8 mouse cellular contexts compared by ENCODE assay signal in genomic region chr6:71543686-71544499, GRCm38 (mm10). TPM values are rescaled to one million over a fixed set of nuclear protein-coding genes. Genes with fewer than 3 reads are reported as not detected.
DNase-seq lines count a peak whose midpoint lies in the region; ATAC-seq and TF ChIP-seq lines count a peak whose summit lies in the region.

Gene Chmp3, plus strand, starts transcription at chr6:71543797.

- no peaks in the 10 kb centered on the region for H3K9me3 ChIP-seq in heart, embryonic 11.5 days (replicated peaks; ENCODE audit: control insufficient read depth, low read length)
- no peaks in the 10 kb centered on the region for H3K9me3 ChIP-seq in kidney, embryonic 16.5 days (ENCODE audit: low read length)

- TF ChIP-seq POLR2A in liver, adult 2 months (IDR thresholded peaks at IDR 0.05; ENCODE audit: extremely low read depth, insufficient read depth, low read length) = peak; percentile 42; the same call in 1 of the 2 replicates
- peak; percentile 61 for TF ChIP-seq POLR2A in myocyte (IDR thresholded peaks at IDR 0.05; ENCODE audit: insufficient read length, low read depth)

- peak within 1 kb of the TSS; percentile 100 for H3K27ac ChIP-seq in heart, embryonic 11.5 days (ENCODE audit: low read depth, low read length)
- peak within 1 kb of the TSS; percentile 100 for H3K27ac ChIP-seq in kidney, embryonic 16.5 days (ENCODE audit: low read length)
- peak within 1 kb of the TSS; percentile 97 for H3K27ac ChIP-seq in liver, adult 2 months (replicated peaks; ENCODE audit: insufficient read depth, low read depth, low read length)

- no peaks in the 10 kb centered on the region for H3K36me3 ChIP-seq in heart, embryonic 11.5 days (ENCODE audit: control insufficient read depth, insufficient read depth, low read length)
- 0 out of 2 replicates have a peak, but pooled peaks cover 4% of the 10 kb centered on the region for H3K36me3 ChIP-seq in kidney, embryonic 16.5 days (ENCODE audit: insufficient read depth, low read length)
- 0 out of 2 replicates have a peak, but pooled peaks cover 2% of the 10 kb centered on the region for H3K36me3 ChIP-seq in liver, adult 2 months (ENCODE audit: control insufficient read depth, insufficient read depth, low read length)
- H3K36me3 ChIP-seq in myocyte (ENCODE audit: control insufficient read depth, insufficient read depth) = no peaks in the 10 kb centered on the region
- no peaks in the 10 kb centered on the region for H3K36me3 ChIP-seq in splenic B cell, adult 2 months (ENCODE audit: control insufficient read depth, insufficient read depth, low read length, poor library complexity, severe bottlenecking)

- H3K27me3 ChIP-seq in heart, embryonic 11.5 days (ENCODE audit: control insufficient read depth, insufficient read depth, low read length) = no peaks in the 10 kb centered on the region
- no peaks in the 10 kb centered on the region for H3K27me3 ChIP-seq in kidney, embryonic 16.5 days (ENCODE audit: insufficient read depth, low read length)
- H3K27me3 ChIP-seq in liver, adult 2 months (ENCODE audit: control insufficient read depth, insufficient read depth, low read length) = no peaks in the 10 kb centered on the region
- no peaks in the 10 kb centered on the region for H3K27me3 ChIP-seq in myocyte (ENCODE audit: control insufficient read depth, insufficient read depth, insufficient read length)
- no peaks in the 10 kb centered on the region for H3K27me3 ChIP-seq in splenic B cell, adult 2 months (ENCODE audit: control insufficient read depth, insufficient read depth, low read length, poor library complexity, severe bottlenecking)

- H3K79me2 ChIP-seq in liver, adult 2 months (ENCODE audit: control insufficient read depth, insufficient read depth, low read length) = peaks cover 11% of the 10 kb centered on the region; the same call in 1 of the 2 replicates
- H3K79me2 ChIP-seq in myocyte (ENCODE audit: control insufficient read depth, insufficient read depth) = peaks cover 35% of the 10 kb centered on the region

- peaks cover 3% of the 10 kb centered on the region; the same call in 1 of the 2 replicates for H3K4me1 ChIP-seq in heart, embryonic 11.5 days (ENCODE audit: control insufficient read depth, insufficient read depth, low read length)
- H3K4me1 ChIP-seq in kidney, embryonic 16.5 days (ENCODE audit: insufficient read depth, low read length) = peaks cover 9% of the 10 kb centered on the region; the same call in 1 of the 2 replicates
- peaks cover 4% of the 10 kb centered on the region; the same call in 1 of the 2 replicates for H3K4me1 ChIP-seq in liver, adult 2 months (ENCODE audit: control insufficient read depth, insufficient read depth, low read length)

- no peak for TF ChIP-seq CTCF in liver, adult 2 months (IDR thresholded peaks at IDR 0.05; ENCODE audit: low read depth, low read length)

- peak within 1 kb of the TSS; percentile 63 for H3K4me2 ChIP-seq in heart, embryonic 11.5 days
- peak within 1 kb of the TSS; percentile 76 for H3K4me2 ChIP-seq in kidney, embryonic 16.5 days (replicated peaks; ENCODE audit: low read depth, low read length)
- H3K4me2 ChIP-seq in myocyte (ENCODE audit: low read depth) = peak within 1 kb of the TSS; percentile 89

- peak; percentile 98 for ATAC-seq in erythroblast, adult 5-6 weeks (replicated peaks; ENCODE audit: low FRiP score, poor library complexity, severe bottlenecking)
- peak; percentile 97 for ATAC-seq in heart, embryonic 11.5 days (replicated peaks; ENCODE audit: insufficient number of reproducible peaks, low FRiP score, low TSS enrichment)
- peak; percentile 99 for ATAC-seq in kidney, embryonic 16.5 days (ENCODE audit: low FRiP score, low TSS enrichment)

- peak within 1 kb of the TSS; percentile 54 for H3ac ChIP-seq in myocyte (ENCODE audit: control insufficient read depth, insufficient read length)

- DNase-seq in B cell, adult 2 months = peak; percentile 93 to 95
- peak; percentile 95 for DNase-seq in brain, adult 2 months (ENCODE audit: low read depth, low spot score)
- DNase-seq in liver, adult 2 months (ENCODE audit: extremely low read depth, low read depth, low spot score) = peak; percentile 81
- DNase-seq in splenic B cell, adult 2 months (ENCODE audit: low read depth, low spot score) = peak; percentile 94

- H3K4me3 ChIP-seq in heart, embryonic 11.5 days (ENCODE audit: low read depth, low read length) = peak within 1 kb of the TSS; percentile 88
- H3K4me3 ChIP-seq in kidney, embryonic 16.5 days (ENCODE audit: low read length) = peak within 1 kb of the TSS; percentile 87
- H3K4me3 ChIP-seq in liver, adult 2 months (ENCODE audit: insufficient read depth, low read depth, low read length) = peak within 1 kb of the TSS; percentile 96
- peak within 1 kb of the TSS; percentile 65 for H3K4me3 ChIP-seq in myocyte

- under 1% methylated on average over 59 of the region's 59 CpGs for WGBS in heart, embryonic 11.5 days (ENCODE audit: insufficient replicate concordance)
- under 1% methylated on average over 55 of the region's 59 CpGs for WGBS in kidney, embryonic 16.5 days
- WGBS in liver, adult 2 months = under 1% methylated on average over 59 of the region's 59 CpGs

- H3K9ac ChIP-seq in heart, embryonic 11.5 days (ENCODE audit: low read depth, low read length) = peak within 1 kb of the TSS; percentile 99
- H3K9ac ChIP-seq in kidney, embryonic 16.5 days (replicated peaks; ENCODE audit: low read length) = peak within 1 kb of the TSS; percentile 99
- H3K9ac ChIP-seq in liver, adult 2 months (ENCODE audit: low read depth, low read length) = peak within 1 kb of the TSS; percentile 94

TF ChIP-seq in myocyte, 11 proteins besides CTCF, POLR2A, EP300 and RAD21:
- TF ChIP-seq SRF (IDR thresholded peaks at IDR 0.05; ENCODE audit: control insufficient read depth, insufficient read length, low read depth) (no peak), MYOG (IDR thresholded peaks at IDR 0.05; ENCODE audit: control insufficient read depth in 1 of 3, insufficient read depth in 1 of 3, insufficient read length in 2 of 3, low read depth in 2 of 3) (peak in 1 of 3 experiments; percentile 18), TCF3 (IDR thresholded peaks at IDR 0.05; ENCODE audit: insufficient read length, low read depth) (no peak), POLR2AphosphoS2 (IDR thresholded peaks at IDR 0.05; ENCODE audit: insufficient read length, low read depth) (peak; percentile 77), USF1 (IDR thresholded peaks at IDR 0.05; ENCODE audit: low read depth) (peak; percentile 3)

RNA-seq across cellular contexts. Expression of gene Chmp3, which starts in this region (rescaled TPM):
- 35.2 and 58.1 TPM in 2 replicates for total RNA-seq in erythroblast, adult 5-6 weeks (2015; ENCODE audit: low replicate concordance)
- total RNA-seq in erythroblast, adult 5-6 weeks (2017; ENCODE audit: low replicate concordance) = 142 and 194 TPM in 2 replicates
- polyA plus RNA-seq in heart, embryonic 11.5 days (2014; fragmentation: Nextera tagmentation; extraction: Ambion mirVana) = 62.2 and 71.6 TPM in 2 replicates
- polyA plus RNA-seq in kidney, embryonic 16.5 days (2015; fragmentation: Nextera tagmentation; extraction: Ambion mirVana) = 74.0 and 74.3 TPM in 2 replicates
- 44.3 and 49.6 TPM in 2 replicates for total RNA-seq in liver, adult 2 months (2014; rRNA removed)
- 22.9 and 24.0 TPM in 2 replicates for polyA plus RNA-seq in liver, adult 2 months (2012; rRNA removed)
- 53.2 TPM for polyA plus RNA-seq in myocyte (2012; fragmentation: generic; extraction: Trizol)

Comparison
In these comparisons a context has a peak if more than half of its experiments do, and no peak if none do; other contexts are left out.
1. Peak in every context shown above with its lines: DNase-seq, ATAC-seq, H3K4me3 ChIP-seq and H3K27ac ChIP-seq.